Mouse (Mus musculus) midbrain, embryonic 14.5 days (tissue): Measurements from ENCODE around the gene Hspg2. TPM values are rescaled to one million over a fixed set of nuclear protein-coding genes. Genes with fewer than 3 reads are reported as not detected.

Source experiments
- ATAC-seq: fragments of 200-750 bp; cut with Nextera tagmentation; 2 replicates; pipeline ENCODE4 v1.8.0; 2017; ENCODE audit warnings: moderate number of reproducible peaks, moderate library complexity; ENCODE audit not compliant: low FRiP score, low TSS enrichment
- DNase-seq: peaks from one replicate; pipeline ENCODE4 v3.0.0-alpha.2; 2015
- H3K27ac ChIP-seq: fragments of 300-500 bp; sonication (generic); replicated peaks from 2 replicates; pipeline ENCODE4 v1.5.1; 2014; ENCODE audit warnings: mild to moderate bottlenecking, low read depth, low read length, moderate library complexity
- H3K27me3 ChIP-seq: fragments of 300-500 bp; sonication (generic); 2 replicates; pipeline ENCODE4 v1.6.1; 2014; ENCODE audit warnings: low read length, control low read depth, mixed read lengths; ENCODE audit not compliant: control insufficient read depth, insufficient read depth
- H3K36me3 ChIP-seq: fragments of 300-500 bp; sonication (generic); 2 replicates; pipeline ENCODE4 v1.6.1; 2014; ENCODE audit warnings: low read length, control low read depth; ENCODE audit not compliant: control insufficient read depth, insufficient read depth
- H3K4me1 ChIP-seq: fragments of 300-500 bp; sonication (generic); 2 replicates; pipeline ENCODE4 v1.6.1; 2014; ENCODE audit warnings: mild to moderate bottlenecking, antibody characterized with exemption, low read length, control low read depth; ENCODE audit not compliant: control insufficient read depth, insufficient read depth
- H3K4me2 ChIP-seq: fragments of 300-500 bp; sonication (generic); 2 replicates; pipeline ENCODE4 v1.6.1; 2014; ENCODE audit warnings: mild to moderate bottlenecking, low read length, moderate library complexity
- H3K4me3 ChIP-seq: fragments of 300-500 bp; sonication (generic); replicated peaks from 2 replicates; pipeline ENCODE4 v1.5.1; 2014; ENCODE audit warnings: low read depth, low read length
- H3K9ac ChIP-seq: fragments of 300-500 bp; sonication (generic); replicated peaks from 2 replicates; pipeline ENCODE4 v1.6.1; 2014; ENCODE audit warnings: mild to moderate bottlenecking, low read length, moderate library complexity
- H3K9me3 ChIP-seq: fragments of 300-500 bp; sonication (generic); 2 replicates; pipeline ENCODE4 v1.6.1; 2016; ENCODE audit warnings: low read length, control low read depth, mixed read lengths; ENCODE audit not compliant: control insufficient read depth
- WGBS: fragments of 180-500 bp; shearing (Covaris S2); extraction: QIAGEN DNeasy Blood & Tissue Kit; methylation state at CpG from one replicate; pipeline ENCODE4 v1.1.7; 2014; 5-methylcytosine and 5-hydroxymethylcytosine counted together
- polyA plus RNA-seq: library from polyadenylated mRNA; unstranded; fragments of >200 nt; fragmentation: Nextera tagmentation; extraction: Ambion mirVana; gene quantifications from 2 replicates; pipeline ENCODE4 v1.2.1, GENCODE M21; 2014

The Hspg2 gene
- polyA plus RNA-seq, 1 experiment from 2014 or later, result 7.6 TPM

DNA sequence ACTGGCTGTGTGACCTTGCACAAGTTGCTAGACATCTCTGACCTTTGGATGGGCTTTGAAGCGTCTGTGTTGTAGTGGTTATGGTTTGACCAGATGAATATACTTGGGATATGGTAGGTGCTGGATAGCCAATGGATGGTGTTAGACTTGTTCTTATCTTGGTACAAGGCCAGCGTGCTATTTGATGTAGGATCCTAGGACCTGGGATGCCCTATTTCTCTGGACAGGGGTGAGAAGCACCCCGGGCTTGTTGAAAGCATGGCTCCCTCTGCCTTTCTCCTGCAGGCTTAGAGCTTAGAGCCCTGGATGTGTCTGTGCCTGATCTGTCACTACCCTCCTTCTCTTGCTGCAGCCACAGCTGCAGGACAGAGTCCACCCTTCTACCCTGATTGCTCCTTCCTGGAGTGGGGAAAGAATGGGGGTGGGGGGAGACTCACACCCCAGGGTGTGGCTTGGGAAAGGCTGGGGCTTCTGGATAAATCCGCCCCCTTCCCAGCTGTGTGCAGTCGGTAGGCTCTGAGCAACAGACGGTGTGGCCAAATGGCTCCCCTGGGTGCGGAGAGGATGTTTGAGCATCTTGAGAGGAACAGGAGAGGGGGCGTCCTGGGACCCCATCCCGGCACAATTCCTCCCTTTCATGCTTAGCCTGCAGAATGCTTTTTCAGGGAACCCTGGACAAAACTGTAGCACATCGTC, 7.6 kb downstream of the Hspg2 start:
- Histone ChIP-seq H3K4me2 (no peak overlapping the region; the same call in 1 of the 2 replicates), H3K36me3 (no peaks in the 10 kb centered on the region), H3K4me3 (no peak overlapping the region), H3K27ac (no peak overlapping the region), H3K9me3 (no peaks in the 10 kb centered on the region), H3K9ac (no peak overlapping the region), H3K4me1 (peaks cover 15% of the 10 kb centered on the region), H3K27me3 (no peaks in the 10 kb centered on the region)
- DNase-seq (no peak), ATAC-seq (no peak)
- 39% methylated on average over 10 of the region's 10 CpGs for WGBS

DNA sequence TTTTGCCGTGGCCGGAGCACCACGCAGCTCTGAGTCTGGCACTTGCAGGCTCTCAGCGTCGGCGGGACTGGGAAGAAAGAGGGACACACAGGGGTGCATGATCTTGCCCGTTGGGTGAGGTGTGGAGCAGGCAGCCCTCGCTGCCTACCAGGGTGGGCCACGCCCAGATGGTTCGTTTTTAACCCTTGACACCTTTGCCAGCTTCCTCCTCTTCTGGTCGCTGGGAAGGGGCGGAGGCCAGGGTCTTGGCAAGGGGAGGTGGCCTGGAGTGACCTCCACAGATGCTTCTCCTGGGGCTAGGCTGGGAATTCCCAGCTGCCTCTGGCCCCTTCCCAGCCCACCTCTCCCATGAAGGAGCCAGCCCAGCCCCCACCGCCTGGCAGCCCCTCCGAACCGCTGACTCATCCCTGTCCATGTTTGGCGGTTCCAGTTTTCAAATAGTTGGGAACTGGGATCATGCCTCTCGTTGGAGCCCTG, 8.2 kb downstream of the Hspg2 start:
- 23% methylated on average over 17 of the region's 17 CpGs for WGBS

DNA sequence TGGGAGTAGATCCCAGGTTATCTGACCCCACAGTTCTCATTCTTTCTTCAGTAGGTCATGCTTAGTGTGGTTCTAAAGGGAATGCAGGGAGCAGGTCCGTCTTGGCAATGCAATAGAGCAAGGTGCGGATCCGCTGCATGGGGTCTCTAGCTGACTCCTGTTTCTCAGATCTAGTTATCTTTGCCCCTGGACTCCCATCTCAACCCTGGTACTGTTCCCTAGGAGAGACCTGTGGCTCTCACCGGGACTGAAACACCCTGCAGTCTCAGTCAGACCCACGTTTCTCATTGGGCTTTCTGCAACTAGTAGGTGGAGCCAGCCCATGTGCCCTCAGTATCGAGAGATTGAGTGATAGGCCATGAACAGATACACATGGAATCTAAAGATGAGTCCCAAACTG, 9.0 kb downstream of the Hspg2 start:
- Histone ChIP-seq H3K36me3 (no peaks in the 10 kb centered on the region), H3K4me3 (no peak overlapping the region), H3K27me3 (no peaks in the 10 kb centered on the region), H3K4me1 (peaks cover 15% of the 10 kb centered on the region), H3K4me2 (no peak overlapping the region), H3K27ac (no peak overlapping the region), H3K9me3 (no peaks in the 10 kb centered on the region), H3K9ac (no peak overlapping the region)
- ATAC-seq (no peak), DNase-seq (no peak)
- 56% methylated on average over 6 of the region's 6 CpGs for WGBS

More for the DNA sequence above, 8.2 kb downstream of the Hspg2 start:
- Histone ChIP-seq H3K27me3 (no peaks in the 10 kb centered on the region), H3K4me1 (peaks cover 15% of the 10 kb centered on the region), H3K4me2 (no peak overlapping the region; the same call in 1 of the 2 replicates), H3K36me3 (no peaks in the 10 kb centered on the region), H3K9me3 (no peaks in the 10 kb centered on the region), H3K9ac (no peak overlapping the region), H3K4me3 (no peak overlapping the region), H3K27ac (no peak overlapping the region)
- no peak for DNase-seq
- no peak for ATAC-seq

DNA sequence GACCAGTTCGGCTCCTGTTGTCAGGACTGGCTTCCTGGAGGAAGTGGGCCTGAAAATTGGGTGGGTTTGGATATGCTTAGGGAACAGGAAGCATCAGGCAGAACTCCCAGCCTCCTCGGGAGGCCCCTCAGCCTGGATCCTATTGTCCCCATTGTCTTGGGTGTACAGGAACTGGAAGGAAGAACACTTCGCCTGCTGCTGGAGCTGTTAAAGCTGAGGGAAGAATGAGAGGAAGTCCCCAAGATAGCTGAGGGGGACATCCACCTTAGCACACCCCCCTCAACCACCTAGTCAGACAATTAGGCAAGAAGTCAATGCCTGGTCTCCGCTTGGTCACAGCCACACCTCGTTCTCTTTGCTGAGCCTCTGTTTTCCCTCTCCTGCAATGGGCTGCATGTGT, 9.7 kb downstream of the Hspg2 start:
- Histone ChIP-seq H3K27ac (no peak overlapping the region), H3K4me2 (no peak overlapping the region)
- WGBS, result 63% methylated on average over 5 of the region's 5 CpGs

GRCm38 (mm10) chr4:137479757-137480156, 11.2 kb downstream of the Hspg2 start:
- H3K4me2 ChIP-seq, result no peak overlapping the region
- no peak overlapping the region for H3K4me3 ChIP-seq
- DNase-seq (no peak), ATAC-seq (no peak)
- H3K4me1 ChIP-seq, result peaks cover 15% of the 10 kb centered on the region
- no peaks in the 10 kb centered on the region for H3K36me3 ChIP-seq
- H3K27me3 ChIP-seq, result no peaks in the 10 kb centered on the region
- no peak overlapping the region for H3K27ac ChIP-seq
- H3K9ac ChIP-seq, result no peak overlapping the region; the same call in 1 of the 2 replicates
- 9% methylated on average over 6 of the region's 6 CpGs for WGBS
- no peaks in the 10 kb centered on the region for H3K9me3 ChIP-seq

More for the DNA sequence above, 9.7 kb downstream of the Hspg2 start:
- Histone ChIP-seq H3K36me3 (no peaks in the 10 kb centered on the region), H3K9ac (no peak overlapping the region), H3K4me1 (peaks cover 15% of the 10 kb centered on the region), H3K27me3 (no peaks in the 10 kb centered on the region), H3K9me3 (no peaks in the 10 kb centered on the region), H3K4me3 (no peak overlapping the region)
- no peak for DNase-seq
- no peak for ATAC-seq

DNA sequence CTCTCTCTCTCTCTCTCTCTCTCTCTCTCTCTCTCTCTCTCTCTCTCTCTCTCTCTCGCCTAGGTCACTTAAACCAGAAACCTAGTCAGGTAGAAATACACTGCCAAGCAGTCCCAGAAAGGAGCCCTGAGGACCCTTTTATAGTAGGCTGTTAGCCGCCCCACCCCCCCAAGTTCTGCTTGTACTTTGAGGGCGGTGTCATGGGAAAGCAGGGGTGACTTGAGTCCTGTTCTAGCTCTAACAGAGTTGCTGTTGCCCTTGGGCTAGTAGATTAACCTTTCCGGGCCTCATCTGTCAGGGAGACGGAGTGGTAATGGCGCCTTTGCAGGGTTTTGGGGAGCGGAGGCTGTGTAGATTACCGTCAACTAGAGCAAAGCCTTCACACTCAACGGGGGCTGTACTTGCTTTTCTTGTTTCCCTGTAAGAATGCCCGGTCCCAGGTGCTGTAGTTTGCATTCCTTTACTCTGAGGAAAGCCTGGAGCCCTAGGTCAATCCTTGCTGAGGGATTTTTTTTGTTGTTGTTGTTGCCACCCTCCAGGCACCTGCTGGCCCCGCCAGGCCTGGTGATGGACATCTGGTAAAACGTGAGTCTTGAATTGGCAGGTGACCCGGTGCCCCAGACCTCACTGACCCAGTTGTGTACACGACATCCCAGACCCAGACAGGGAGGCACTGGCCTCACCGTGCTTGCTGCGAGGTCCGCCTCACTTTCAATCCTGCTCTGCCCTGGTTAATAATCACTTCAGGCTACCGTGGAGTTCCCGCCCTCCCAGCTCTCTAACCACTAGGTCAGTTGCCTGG, 11.8 kb downstream of the Hspg2 start:
- no peak for DNase-seq
- no peak for ATAC-seq
- no peak overlapping the region for H3K4me3 ChIP-seq
- 18% methylated on average over 19 of the region's 19 CpGs for WGBS
- no peak overlapping the region for H3K27ac ChIP-seq
- no peaks in the 10 kb centered on the region for H3K27me3 ChIP-seq
- no peaks in the 10 kb centered on the region for H3K9me3 ChIP-seq
- peaks cover 16% of the 10 kb centered on the region for H3K4me1 ChIP-seq
- no peak overlapping the region for H3K4me2 ChIP-seq
- H3K9ac ChIP-seq, result no peak overlapping the region
- H3K36me3 ChIP-seq, result no peaks in the 10 kb centered on the region

DNA sequence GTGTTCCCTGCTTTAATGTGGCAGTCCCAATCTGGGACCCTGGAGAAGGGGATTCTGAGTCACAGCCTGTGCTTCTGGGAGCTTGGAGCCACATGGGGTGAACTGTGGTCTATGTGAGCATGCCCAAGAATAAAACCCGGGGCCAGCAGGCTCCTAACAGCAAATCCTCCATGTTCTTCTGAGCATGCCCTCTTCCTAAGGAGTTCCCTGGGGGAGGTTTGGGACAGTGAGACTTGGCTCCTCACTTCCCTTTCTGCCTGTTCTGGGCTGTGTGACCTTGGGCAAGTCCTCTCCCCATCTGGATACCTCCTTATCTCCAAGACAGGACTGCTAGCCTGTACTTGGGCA, 12.4 kb downstream of the Hspg2 start:
- Histone ChIP-seq H3K27me3 (no peaks in the 10 kb centered on the region), H3K36me3 (no peaks in the 10 kb centered on the region), H3K27ac (no peak overlapping the region), H3K4me2 (no peak overlapping the region), H3K9me3 (no peaks in the 10 kb centered on the region), H3K4me3 (no peak overlapping the region), H3K4me1 (peaks cover 20% of the 10 kb centered on the region), H3K9ac (no peak overlapping the region)
- 25% methylated on average over 1 of the region's 1 CpGs for WGBS
- ATAC-seq (no peak), DNase-seq (no peak)

DNA sequence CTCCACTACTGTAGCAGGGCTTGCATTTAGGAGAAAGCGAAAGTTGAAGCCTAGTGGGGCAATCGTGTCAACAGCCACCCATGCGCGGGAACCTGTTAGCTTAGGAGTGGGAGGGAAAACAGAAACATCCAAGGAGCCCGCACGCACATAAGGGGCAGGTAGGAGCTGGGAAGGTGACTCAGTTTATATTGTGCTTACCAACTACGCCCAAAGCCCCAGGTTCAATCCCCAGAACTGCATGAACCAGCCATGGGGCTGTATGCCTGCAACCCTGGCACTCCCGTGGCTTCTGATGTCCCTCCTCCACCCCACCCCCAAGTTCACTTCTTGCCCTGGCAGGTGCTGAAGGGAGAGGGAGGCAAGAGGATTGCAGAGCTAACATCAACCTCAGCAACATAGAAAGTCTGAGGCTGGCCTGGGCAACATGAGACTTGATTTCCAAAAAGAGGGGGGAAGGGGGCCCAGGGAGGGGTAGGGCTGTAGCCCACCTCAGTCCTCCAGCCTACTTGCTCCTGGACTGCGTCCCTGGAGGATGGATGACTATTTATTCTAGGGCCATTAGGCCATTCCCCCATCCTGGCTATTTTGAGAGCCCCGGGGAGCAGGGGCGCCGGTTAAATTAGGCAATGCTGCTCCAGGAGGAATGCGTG, 12.9 kb downstream of the Hspg2 start:
- no peak overlapping the region for H3K27ac ChIP-seq
- no peaks in the 10 kb centered on the region for H3K9me3 ChIP-seq
- 68% methylated on average over 13 of the region's 13 CpGs for WGBS
- H3K4me1 ChIP-seq, result peaks cover 19% of the 10 kb centered on the region
- H3K27me3 ChIP-seq, result no peaks in the 10 kb centered on the region
- ATAC-seq (no peak), DNase-seq (no peak)
- H3K36me3 ChIP-seq, result no peaks in the 10 kb centered on the region
- no peak overlapping the region for H3K4me2 ChIP-seq
- no peak overlapping the region for H3K4me3 ChIP-seq
- H3K9ac ChIP-seq, result no peak overlapping the region
